Mouse (Mus musculus) small intestine, adult 2 months (tissue): ENCODE data around the gene Dennd6a. TPM values are rescaled to one million over a fixed set of nuclear protein-coding genes. Genes with fewer than 3 reads are reported as not detected.

Experiments used
- H3K27ac ChIP-seq: fragments of 200-500 bp; 2 replicates; pipeline ENCODE4 v1.5.1; 2012; ENCODE audit warnings: low read depth, low read length, control low read depth, inconsistent platforms; ENCODE audit not compliant: insufficient read depth
- H3K27me3 ChIP-seq: fragments of 200-500 bp; 2 replicates; pipeline ENCODE4 v1.6.1; 2012; ENCODE audit warnings: mild to moderate bottlenecking, moderate library complexity, low read length, inconsistent platforms; ENCODE audit not compliant: control insufficient read depth, insufficient read depth
- H3K36me3 ChIP-seq: fragments of 200-500 bp; 2 replicates; pipeline ENCODE4 v1.6.1; 2012; ENCODE audit warnings: mild to moderate bottlenecking, low read length, control low read depth, inconsistent platforms; ENCODE audit not compliant: control insufficient read depth, insufficient read depth
- H3K4me1 ChIP-seq: fragments of 200-500 bp; 2 replicates; pipeline ENCODE4 v1.6.1; 2012; ENCODE audit warnings: low read length, inconsistent platforms, mixed read lengths; ENCODE audit not compliant: control insufficient read depth, insufficient read depth, insufficient read length
- H3K4me3 ChIP-seq: fragments of 200-500 bp; 2 replicates; pipeline ENCODE4 v1.5.1; 2012; ENCODE audit warnings: low read depth, mild to moderate bottlenecking, control low read depth, inconsistent platforms, low read length, moderate library complexity
- CTCF ChIP-seq: fragments of 200-500 bp; IDR thresholded peaks from 2 replicates; pipeline ENCODE4 v1.5.1; 2012; ENCODE audit warnings: low read depth, mild to moderate bottlenecking, control low read depth, inconsistent platforms, low read length, moderate library complexity, mixed read lengths; ENCODE audit not compliant: insufficient replicate concordance, insufficient read length; ENCODE audit errors: extremely low read depth
- POLR2A ChIP-seq: fragments of 200-500 bp; IDR thresholded peaks from 2 replicates; pipeline ENCODE4 v1.6.1; 2012; ENCODE audit warnings: low read depth, mild to moderate bottlenecking, control low read depth, inconsistent platforms, low read length, moderate library complexity
- whole genome bisulfite sequencing: fragments of 180-500 bp; shearing (Covaris S2); methylation state at CpG from one replicate; pipeline ENCODE4 v1.1.7; 2018; 5-methylcytosine and 5-hydroxymethylcytosine counted together
- polyA plus RNA-seq: library from polyadenylated mRNA; depleted of rRNA; stranded (reverse); fragments of >200 nt; gene quantifications from 2 replicates; pipeline ENCODE4 v1.2.3, GENCODE M21; 2012

Gene Dennd6a
- polyA plus RNA-seq, 1 experiment = 8.6 TPM

DNA sequence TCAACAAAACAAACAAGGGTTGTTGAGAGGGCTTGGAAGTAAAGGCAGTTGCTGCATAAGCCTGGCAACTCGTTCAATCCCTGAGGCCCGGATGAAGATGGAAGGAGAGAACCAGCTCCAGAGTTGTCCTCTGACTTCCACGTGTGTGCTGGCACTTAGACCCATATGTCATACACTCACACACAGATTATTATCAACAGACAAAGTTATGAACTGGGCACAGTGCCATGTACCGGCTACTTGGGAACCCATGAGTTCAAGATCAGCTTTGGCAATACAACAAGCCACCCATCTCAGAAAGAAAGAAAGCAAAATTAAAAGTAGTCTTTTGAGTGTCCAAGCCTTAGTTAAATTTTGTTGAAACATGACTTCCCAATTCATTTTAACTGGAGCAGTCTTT is 51.6 kb downstream of the Dennd6a start:
- Histone ChIP-seq H3K4me3 (no peak overlapping the region), H3K36me3 (peaks cover 54% of the 10 kb centered on the region), H3K4me1 (no peaks in the 10 kb centered on the region), H3K27ac (no peak overlapping the region), H3K27me3 (no peaks in the 10 kb centered on the region)
- no peak for TF ChIP-seq POLR2A
- TF ChIP-seq CTCF = no peak
- WGBS = 55% methylated on average over 4 of the region's 4 CpGs

DNA sequence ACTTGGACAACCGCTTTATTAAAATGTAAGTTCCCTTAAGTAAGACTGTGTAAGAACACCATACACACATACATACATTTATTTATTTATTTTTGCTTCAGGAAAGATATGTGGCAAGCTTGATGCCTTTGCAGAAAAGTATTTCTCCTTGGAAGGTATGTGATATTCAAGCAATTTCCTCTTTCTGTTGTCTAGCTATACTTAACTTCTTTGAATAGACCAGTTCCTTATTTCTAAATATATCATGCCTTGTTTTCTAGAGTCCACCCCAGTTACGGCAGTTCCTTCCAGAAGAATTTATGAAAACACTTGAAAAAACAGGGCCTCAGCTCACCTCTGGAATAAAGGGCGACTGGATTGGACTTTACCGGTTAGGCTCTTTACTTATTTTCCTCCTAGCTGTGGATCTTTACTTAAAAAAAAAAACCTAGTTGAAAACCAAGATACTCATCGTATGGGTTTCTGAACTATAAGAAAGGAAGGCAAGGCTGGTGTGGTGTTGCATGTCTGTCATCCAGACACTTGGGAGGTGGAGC is 53.0 kb downstream of the Dennd6a start:
- Histone ChIP-seq H3K4me1 (no peaks in the 10 kb centered on the region), H3K36me3 (peaks cover 54% of the 10 kb centered on the region), H3K27ac (no peak overlapping the region; the same call in 1 of the 2 replicates), H3K4me3 (no peak overlapping the region), H3K27me3 (no peaks in the 10 kb centered on the region)
- WGBS = 89% methylated on average over 5 of the region's 5 CpGs
- TF ChIP-seq CTCF (no peak), POLR2A (no peak)

DNA sequence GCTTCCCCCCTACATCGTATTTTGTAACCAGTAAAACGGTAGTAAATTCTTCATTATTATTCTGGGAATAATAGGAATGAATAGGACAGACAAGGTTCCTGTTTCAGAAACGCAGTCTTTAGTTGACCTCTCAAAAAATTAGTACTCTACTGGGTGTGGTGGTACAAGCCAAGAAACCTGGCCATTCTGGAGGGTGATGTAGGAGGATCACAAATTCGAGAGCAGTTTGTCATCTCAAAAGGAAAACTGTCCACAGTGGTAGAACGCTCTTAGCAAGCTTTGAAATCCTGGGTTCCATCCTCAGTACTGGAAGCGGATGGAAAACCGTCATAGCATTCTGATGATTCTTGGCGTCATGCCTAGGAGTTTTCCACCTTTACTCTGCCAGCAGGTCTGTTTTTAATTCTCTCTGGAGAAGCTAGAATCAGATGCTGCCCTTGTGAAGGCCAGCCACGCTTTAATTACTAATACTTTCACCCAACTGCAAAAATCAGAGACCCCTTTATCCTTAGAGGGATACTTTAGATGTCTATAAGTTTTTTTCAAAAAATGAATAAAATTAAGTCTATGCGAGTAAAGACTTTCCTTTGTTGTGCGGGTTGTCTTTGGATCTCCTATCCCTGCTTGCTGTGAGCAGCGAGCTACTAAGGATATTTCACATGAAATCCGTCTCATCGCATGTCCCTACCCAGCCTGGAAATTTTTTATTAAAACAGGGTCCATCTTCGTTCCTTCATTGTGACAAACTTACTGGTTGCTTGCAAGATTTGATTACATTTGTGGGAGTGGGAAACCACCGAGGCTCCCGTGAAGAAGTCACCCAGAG is 63.6 kb downstream of the Dennd6a start:
- 5% methylated on average over 17 of the region's 17 CpGs for WGBS
- no peaks in the 10 kb centered on the region for H3K4me1 ChIP-seq
- H3K27ac ChIP-seq = peak overlapping the region; percentile 90
- no peak for TF ChIP-seq CTCF
- no peak; the same call in 1 of the 2 replicates for TF ChIP-seq POLR2A
- peaks cover 3% of the 10 kb centered on the region for H3K36me3 ChIP-seq
- H3K27me3 ChIP-seq = no peaks in the 10 kb centered on the region
- H3K4me3 ChIP-seq = peak overlapping the region; percentile 44

DNA sequence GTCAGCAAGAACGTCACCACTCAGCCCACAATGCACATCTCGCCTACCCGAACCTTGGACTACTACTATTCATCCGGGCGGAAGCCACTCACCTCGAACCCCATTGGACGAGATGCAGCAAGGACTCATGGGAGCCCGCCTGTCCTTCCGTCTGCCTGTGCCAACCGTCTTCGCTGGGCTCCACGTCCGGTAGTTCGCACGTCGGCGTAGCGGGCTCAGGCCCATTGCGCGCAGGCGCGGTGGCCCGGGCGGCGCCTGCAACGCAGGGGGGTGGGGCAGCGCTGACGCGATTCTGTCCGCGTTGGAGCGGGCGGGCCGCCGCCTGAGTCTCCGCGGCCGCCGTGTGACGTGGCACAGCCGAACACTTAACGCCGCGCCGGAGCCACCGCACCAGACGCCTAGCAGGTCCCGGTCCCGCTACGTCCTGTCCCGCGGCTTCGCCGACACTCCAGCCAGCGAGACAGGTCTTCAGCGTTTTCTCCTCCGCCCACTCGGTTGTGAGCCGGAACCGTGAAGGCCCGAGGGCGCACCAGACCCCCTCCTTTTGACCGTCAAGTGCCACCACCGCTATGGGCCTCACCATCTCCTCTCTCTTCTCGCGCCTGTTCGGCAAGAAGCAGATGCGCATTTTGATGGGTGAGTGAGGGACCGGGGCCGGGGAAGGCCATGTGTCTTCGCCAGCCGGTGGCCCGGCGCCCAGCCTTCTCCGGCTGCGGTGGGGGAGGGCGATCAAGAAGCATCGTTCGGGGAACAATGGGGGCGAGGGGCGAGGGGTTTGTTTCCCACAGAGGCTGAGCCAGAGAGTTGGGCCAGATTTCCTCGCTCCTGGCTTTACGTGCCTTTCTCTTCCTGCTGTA is 64.4 kb downstream of the Dennd6a start, which contains the start of gene Arf4:
TSS of gene Arf4 (plus strand) at position 224 of the 857 bp plus-strand sequence.
- WGBS = under 1% methylated on average over 83 of the region's 83 CpGs
- Histone ChIP-seq H3K27me3 (no peaks in the 10 kb centered on the region), H3K4me3 (peak within 1 kb of the TSS; percentile 83), H3K27ac (peak within 1 kb of the TSS; percentile 98), H3K36me3 (no peaks in the 10 kb centered on the region), H3K4me1 (no peaks in the 10 kb centered on the region)
- TF ChIP-seq POLR2A = peak; percentile 88
- no peak for TF ChIP-seq CTCF

DNA sequence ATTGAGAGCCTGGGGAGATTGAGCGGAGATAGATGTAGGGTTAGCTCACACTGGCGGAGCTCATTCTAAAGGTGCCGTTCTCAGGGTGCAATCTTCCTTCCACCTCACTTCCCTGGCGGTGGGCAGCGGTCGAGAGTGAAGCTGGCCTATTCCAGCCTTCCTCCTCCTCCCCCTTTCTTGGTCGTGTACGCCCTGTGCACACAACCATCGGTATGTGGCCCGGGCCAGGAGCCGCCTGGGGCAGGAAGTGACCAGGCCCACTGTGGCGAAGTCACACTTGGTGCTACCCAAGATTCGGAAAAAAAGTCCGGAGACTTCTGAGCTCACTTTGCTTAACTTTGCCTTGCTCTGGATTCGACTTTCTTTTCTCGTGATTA is 65.0 kb downstream of the Dennd6a start:
- no peaks in the 10 kb centered on the region for H3K27me3 ChIP-seq
- no peaks in the 10 kb centered on the region for H3K36me3 ChIP-seq
- H3K4me1 ChIP-seq = no peaks in the 10 kb centered on the region
- peak overlapping the region; percentile 83 for H3K4me3 ChIP-seq
- TF ChIP-seq POLR2A (no peak; the same call in 1 of the 2 replicates), CTCF (no peak)
- 0% methylated on average over 16 of the region's 16 CpGs for WGBS
- H3K27ac ChIP-seq = peak overlapping the region; percentile 98

DNA sequence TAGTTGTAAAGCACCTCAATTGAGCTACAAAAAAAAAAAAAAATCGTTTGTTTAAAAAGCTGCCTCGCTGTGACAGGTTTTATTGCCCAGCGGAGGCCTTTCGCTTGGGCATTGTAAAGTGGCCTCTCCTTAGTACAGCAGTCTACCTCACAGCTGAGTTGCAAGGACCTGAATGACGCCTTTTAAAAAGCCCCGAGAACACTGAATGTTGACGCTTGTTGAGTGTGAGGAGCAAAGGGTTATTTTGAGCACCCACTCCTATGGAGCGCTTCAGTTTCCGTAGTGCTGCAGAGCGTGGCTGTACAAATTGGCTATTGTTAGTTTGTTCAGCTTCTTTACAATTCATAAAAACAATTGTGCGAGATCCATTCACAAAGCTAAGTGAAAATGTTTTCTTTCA is 65.6 kb downstream of the Dennd6a start:
- peak overlapping the region; percentile 73 for H3K4me3 ChIP-seq
- H3K27me3 ChIP-seq = no peaks in the 10 kb centered on the region
- TF ChIP-seq POLR2A (no peak), CTCF (no peak)
- H3K27ac ChIP-seq = peak overlapping the region; percentile 98
- no peaks in the 10 kb centered on the region for H3K36me3 ChIP-seq
- no peaks in the 10 kb centered on the region for H3K4me1 ChIP-seq
- under 1% methylated on average over 11 of the region's 11 CpGs for WGBS

DNA sequence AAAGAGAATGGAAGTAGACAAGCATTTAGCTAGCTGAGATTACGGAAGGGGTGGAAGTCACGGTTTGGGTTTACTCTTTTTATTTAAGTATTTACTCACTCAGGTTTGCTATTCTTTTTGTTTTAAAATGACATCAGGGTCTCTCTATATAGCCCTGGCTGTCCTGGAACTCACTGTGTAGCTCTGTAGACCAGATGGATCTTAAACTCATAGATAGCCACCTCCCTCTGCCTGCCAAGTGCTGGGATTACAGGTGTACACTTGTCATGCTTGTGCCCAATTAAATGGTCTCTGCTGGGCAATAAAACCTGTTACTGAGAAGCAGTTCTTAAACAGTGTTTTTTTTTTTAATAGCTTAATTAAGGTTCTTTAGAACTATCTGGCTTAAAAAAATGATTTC is 66.3 kb downstream of the Dennd6a start:
- no peaks in the 10 kb centered on the region for H3K36me3 ChIP-seq
- no peak overlapping the region for H3K27ac ChIP-seq
- no peaks in the 10 kb centered on the region for H3K27me3 ChIP-seq
- TF ChIP-seq POLR2A (no peak), CTCF (no peak)
- 7% methylated on average over 2 of the region's 2 CpGs for WGBS
- H3K4me3 ChIP-seq = no peak overlapping the region
- no peaks in the 10 kb centered on the region for H3K4me1 ChIP-seq
